Mouse (Mus musculus) kidney, adult 2 months (tissue): ENCODE data around the gene Clstn1. TPM values are rescaled to one million over a fixed set of nuclear protein-coding genes. Genes with fewer than 3 reads are reported as not detected.
A peak's percentile ranks its signal among the peaks of the same experiment; 100 is the strongest.

Source experiments
- DNase-seq: peaks from one replicate; pipeline ENCODE4 v3.0.0; 2021
- H3K27ac ChIP-seq: fragments of 200-500 bp; 2 replicates; pipeline ENCODE4 v1.5.1; 2012; ENCODE audit warnings: low read depth, low read length, control low read depth, inconsistent platforms; ENCODE audit not compliant: insufficient read depth
- H3K27me3 ChIP-seq: fragments of 200-500 bp; replicated peaks from 2 replicates; pipeline ENCODE4 v1.6.1; 2012; ENCODE audit warnings: mild to moderate bottlenecking, moderate library complexity, low read length, inconsistent platforms; ENCODE audit not compliant: control insufficient read depth, insufficient read depth
- H3K36me3 ChIP-seq: fragments of 200-500 bp; 2 replicates; pipeline ENCODE4 v1.6.1; 2012; ENCODE audit warnings: mild to moderate bottlenecking, moderate library complexity, low read length, inconsistent platforms; ENCODE audit not compliant: control insufficient read depth, insufficient read depth
- H3K4me1 ChIP-seq: fragments of 200-500 bp; 2 replicates; pipeline ENCODE4 v1.6.1; 2011; ENCODE audit warnings: low read length; ENCODE audit not compliant: control insufficient read depth, insufficient read depth
- H3K4me3 ChIP-seq: fragments of 200-500 bp; 2 replicates; pipeline ENCODE4 v1.5.1; 2011; ENCODE audit warnings: mild to moderate bottlenecking, low read depth, low read length, control low read depth; ENCODE audit not compliant: insufficient read depth
- CTCF ChIP-seq: fragments of 200-500 bp; conservative IDR thresholded peaks from 2 replicates; pipeline ENCODE4 v1.5.1; 2011; ENCODE audit warnings: low read depth, mild to moderate bottlenecking, control low read depth, low read length, moderate library complexity, mixed read lengths; ENCODE audit not compliant: insufficient read depth, insufficient read length
- POLR2A ChIP-seq: fragments of 200-500 bp; IDR thresholded peaks from one replicate; pipeline ENCODE4 v1.6.1; 2011; ENCODE audit warnings: low read depth, low read length, control low read depth
- WGBS: fragments of 180-500 bp; shearing (Covaris S2); methylation state at CpG from one replicate; pipeline ENCODE4 v1.1.7; 2018; 5-methylcytosine and 5-hydroxymethylcytosine counted together
- polyA plus RNA-seq: library from polyadenylated mRNA; depleted of rRNA; stranded (reverse); fragments of >200 nt; gene quantifications from 2 replicates; pipeline ENCODE4 v1.2.3, GENCODE M21; 2012

Gene Clstn1
- polyA plus RNA-seq, 1 experiment: 44.9 TPM

- no peak overlapping the region for H3K27ac ChIP-seq
- no peaks in the 10 kb centered on the region for H3K36me3 ChIP-seq
- H3K4me3 ChIP-seq: no peak overlapping the region
- no peaks in the 10 kb centered on the region for H3K4me1 ChIP-seq
- no peak for DNase-seq
- no peaks in the 10 kb centered on the region for H3K27me3 ChIP-seq
- TF ChIP-seq CTCF (no peak), POLR2A (no peak)
- 77% methylated on average over 6 of the region's 6 CpGs for WGBS
Observed at GRCm38 (mm10) chr4:149547523-149547922, 38.7 kb upstream of the Clstn1 start.

- 66% methylated on average over 9 of the region's 9 CpGs for WGBS
- Histone ChIP-seq H3K27me3 (no peaks in the 10 kb centered on the region), H3K36me3 (no peaks in the 10 kb centered on the region), H3K27ac (no peak overlapping the region), H3K4me1 (no peaks in the 10 kb centered on the region), H3K4me3 (no peak overlapping the region)
- TF ChIP-seq CTCF (peak; percentile 92), POLR2A (no peak)
- peak; percentile 84 for DNase-seq
Observed at GRCm38 (mm10) chr4:149549221-149549925, 36.9 kb upstream of the Clstn1 start.

GRCm38 (mm10) chr4:149550866-149551265 is 35.4 kb upstream of the Clstn1 start:
- TF ChIP-seq POLR2A (no peak), CTCF (no peak)
- H3K4me3 ChIP-seq: no peak overlapping the region
- WGBS: 78% methylated on average over 5 of the region's 5 CpGs
- no peak overlapping the region for H3K27ac ChIP-seq
- H3K36me3 ChIP-seq: no peaks in the 10 kb centered on the region
- no peaks in the 10 kb centered on the region for H3K4me1 ChIP-seq
- no peaks in the 10 kb centered on the region for H3K27me3 ChIP-seq
- DNase-seq: no peak

GRCm38 (mm10) chr4:149551696-149552095 is 34.6 kb upstream of the Clstn1 start:
- TF ChIP-seq POLR2A (no peak), CTCF (no peak)
- Histone ChIP-seq H3K27ac (no peak overlapping the region), H3K36me3 (no peaks in the 10 kb centered on the region), H3K27me3 (no peaks in the 10 kb centered on the region), H3K4me3 (no peak overlapping the region), H3K4me1 (no peaks in the 10 kb centered on the region)
- no peak for DNase-seq
- WGBS: 81% methylated on average over 5 of the region's 5 CpGs

GRCm38 (mm10) chr4:149553834-149554233 is 32.4 kb upstream of the Clstn1 start:
- DNase-seq: no peak
- no peaks in the 10 kb centered on the region for H3K4me1 ChIP-seq
- 77% methylated on average over 7 of the region's 7 CpGs for WGBS
- H3K36me3 ChIP-seq: no peaks in the 10 kb centered on the region
- TF ChIP-seq CTCF (no peak), POLR2A (no peak)
- no peak overlapping the region for H3K27ac ChIP-seq
- no peaks in the 10 kb centered on the region for H3K27me3 ChIP-seq
- H3K4me3 ChIP-seq: no peak overlapping the region

GRCm38 (mm10) chr4:149556111-149556510 is 30.2 kb upstream of the Clstn1 start:
- WGBS: 96% methylated on average over 4 of the region's 4 CpGs
- no peaks in the 10 kb centered on the region for H3K36me3 ChIP-seq
- H3K4me3 ChIP-seq: no peak overlapping the region
- TF ChIP-seq CTCF (no peak), POLR2A (no peak)
- no peaks in the 10 kb centered on the region for H3K4me1 ChIP-seq
- H3K27me3 ChIP-seq: no peaks in the 10 kb centered on the region
- no peak for DNase-seq
- no peak overlapping the region for H3K27ac ChIP-seq

GRCm38 (mm10) chr4:149557905-149558304 is 28.4 kb upstream of the Clstn1 start:
- Histone ChIP-seq H3K4me3 (no peak overlapping the region), H3K27me3 (no peaks in the 10 kb centered on the region), H3K36me3 (no peaks in the 10 kb centered on the region), H3K27ac (no peak overlapping the region), H3K4me1 (no peaks in the 10 kb centered on the region)
- WGBS: 91% methylated on average over 5 of the region's 5 CpGs
- no peak for DNase-seq
- TF ChIP-seq POLR2A (no peak), CTCF (no peak)
